Mouse (Mus musculus) thymus, adult 2 months (tissue): Measurements from ENCODE around the gene Ubash3b. TPM values are rescaled to one million over a fixed set of nuclear protein-coding genes. Genes with fewer than 3 reads are reported as not detected.

Experiments used
- DNase-seq: peaks from one replicate; pipeline ENCODE4 v3.0.0; 2021
- H3K27ac ChIP-seq: fragments of 200-500 bp; 2 replicates; pipeline ENCODE4 v1.5.1; 2012; ENCODE audit warnings: low read length, control low read depth; ENCODE audit not compliant: control insufficient read depth, insufficient read depth
- H3K27me3 ChIP-seq: fragments of 200-500 bp; 2 replicates; pipeline ENCODE4 v1.6.1; 2012; ENCODE audit warnings: mild to moderate bottlenecking, low read length, moderate library complexity, mixed read lengths; ENCODE audit not compliant: control insufficient read depth, insufficient read depth
- H3K36me3 ChIP-seq: fragments of 200-500 bp; 2 replicates; pipeline ENCODE4 v1.6.1; 2012; ENCODE audit warnings: mild to moderate bottlenecking, low read length, moderate library complexity; ENCODE audit not compliant: control insufficient read depth, insufficient read depth
- H3K4me1 ChIP-seq: fragments of 200-500 bp; replicated peaks from 2 replicates; pipeline ENCODE4 v1.6.1; 2012; ENCODE audit warnings: low read length; ENCODE audit not compliant: control insufficient read depth, insufficient read depth
- H3K4me3 ChIP-seq: fragments of 200-500 bp; 2 replicates; pipeline ENCODE4 v1.5.1; 2012; ENCODE audit warnings: mild to moderate bottlenecking, low read length, control low read depth, moderate library complexity; ENCODE audit not compliant: control insufficient read depth, insufficient read depth
- CTCF ChIP-seq: fragments of 200-500 bp; IDR thresholded peaks from 2 replicates; pipeline ENCODE4 v1.5.1; 2012; ENCODE audit warnings: mild to moderate bottlenecking, control low read depth, low read length, moderate library complexity, borderline replicate concordance; ENCODE audit not compliant: control insufficient read depth, poor library complexity, insufficient read depth; ENCODE audit errors: extremely low read depth
- POLR2A ChIP-seq: fragments of 200-500 bp; IDR thresholded peaks from 2 replicates; pipeline ENCODE4 v1.6.1; 2012; ENCODE audit warnings: mild to moderate bottlenecking, low read length, control low read depth, moderate library complexity; ENCODE audit not compliant: control insufficient read depth, poor library complexity, insufficient read depth; ENCODE audit errors: extremely low read depth
- WGBS: fragments of 180-500 bp; shearing (Covaris S2); methylation state at CpG from one replicate; pipeline ENCODE4 v1.1.7; 2018; 5-methylcytosine and 5-hydroxymethylcytosine counted together
- polyA plus RNA-seq: library from polyadenylated mRNA; depleted of rRNA; stranded (reverse); fragments of >200 nt; gene quantifications from 2 replicates; pipeline ENCODE4 v1.2.3, GENCODE M21; 2012

The Ubash3b gene
- polyA plus RNA-seq, 1 experiment, result 7.0 TPM

- no peaks in the 10 kb centered on the region for H3K36me3 ChIP-seq
- no peak overlapping the region for H3K4me3 ChIP-seq
- no peaks in the 10 kb centered on the region for H3K4me1 ChIP-seq
- no peak overlapping the region for H3K27ac ChIP-seq
- no peak for DNase-seq
- TF ChIP-seq CTCF, result no peak
- TF ChIP-seq POLR2A, result no peak
- 99% methylated on average over 3 of the region's 3 CpGs for WGBS
- H3K27me3 ChIP-seq, result no peaks in the 10 kb centered on the region
Observed at GRCm38 (mm10) chr9:41021690-41022089, 139.8 kb downstream of the Ubash3b start.

- no peaks in the 10 kb centered on the region for H3K36me3 ChIP-seq
Observed at GRCm38 (mm10) chr9:41020486-41020885, 141.0 kb downstream of the Ubash3b start.

GRCm38 (mm10) chr9:41014512-41014911 lies 147.0 kb downstream of the Ubash3b start:
- 87% methylated on average over 4 of the region's 4 CpGs for WGBS
- H3K27me3 ChIP-seq, result no peaks in the 10 kb centered on the region
- no peak overlapping the region for H3K27ac ChIP-seq
- DNase-seq, result no peak
- H3K4me1 ChIP-seq, result no peaks in the 10 kb centered on the region
- TF ChIP-seq POLR2A, result no peak
- H3K4me3 ChIP-seq, result no peak overlapping the region
- H3K36me3 ChIP-seq, result no peaks in the 10 kb centered on the region

More at GRCm38 (mm10) chr9:41020486-41020885, 141.0 kb downstream of the Ubash3b start:
- no peaks in the 10 kb centered on the region for H3K4me1 ChIP-seq
- TF ChIP-seq CTCF (no peak), POLR2A (no peak)
- H3K27ac ChIP-seq, result no peak overlapping the region
- no peak for DNase-seq
- 95% methylated on average over 3 of the region's 3 CpGs for WGBS
- H3K27me3 ChIP-seq, result no peaks in the 10 kb centered on the region
- no peak overlapping the region for H3K4me3 ChIP-seq

GRCm38 (mm10) chr9:41012456-41012855 lies 149.0 kb downstream of the Ubash3b start:
- H3K4me3 ChIP-seq, result no peak overlapping the region
- DNase-seq, result no peak
- no peaks in the 10 kb centered on the region for H3K27me3 ChIP-seq
- no peaks in the 10 kb centered on the region for H3K36me3 ChIP-seq
- WGBS, result 99% methylated on average over 5 of the region's 5 CpGs
- no peak overlapping the region for H3K27ac ChIP-seq
- no peaks in the 10 kb centered on the region for H3K4me1 ChIP-seq
- TF ChIP-seq POLR2A, result no peak
- TF ChIP-seq CTCF, result no peak

GRCm38 (mm10) chr9:41011512-41012436 lies 149.7 kb downstream of the Ubash3b start:
- TF ChIP-seq POLR2A (no peak), CTCF (no peak)
- no peak for DNase-seq
- H3K4me3 ChIP-seq, result no peak overlapping the region
- no peaks in the 10 kb centered on the region for H3K4me1 ChIP-seq
- no peaks in the 10 kb centered on the region for H3K27me3 ChIP-seq
- H3K27ac ChIP-seq, result no peak overlapping the region
- WGBS, result 93% methylated on average over 13 of the region's 13 CpGs
- H3K36me3 ChIP-seq, result no peaks in the 10 kb centered on the region

- no peak for DNase-seq
- WGBS, result 73% methylated on average over 1 of the region's 1 CpGs
- Histone ChIP-seq H3K36me3 (no peaks in the 10 kb centered on the region), H3K27me3 (no peaks in the 10 kb centered on the region), H3K4me3 (no peak overlapping the region), H3K27ac (no peak overlapping the region), H3K4me1 (no peaks in the 10 kb centered on the region; the same call in 1 of the 2 replicates)
- TF ChIP-seq POLR2A (no peak), CTCF (no peak)
Observed at GRCm38 (mm10) chr9:41007785-41008184, 153.7 kb downstream of the Ubash3b start.
